Mouse (Mus musculus) cerebellum, adult 11-12 months (tissue): ENCODE results near the gene Ccr5.
"Not testable (repeated sequence)": the region's sequence is repeated elsewhere in the genome, so short reads cannot be mapped to it uniquely, and the experiment has no call there.

Experiments used
- DNase-seq: peaks from one replicate; pipeline ENCODE4 v3.0.0; 2022

Gene Ccr5

DNA sequence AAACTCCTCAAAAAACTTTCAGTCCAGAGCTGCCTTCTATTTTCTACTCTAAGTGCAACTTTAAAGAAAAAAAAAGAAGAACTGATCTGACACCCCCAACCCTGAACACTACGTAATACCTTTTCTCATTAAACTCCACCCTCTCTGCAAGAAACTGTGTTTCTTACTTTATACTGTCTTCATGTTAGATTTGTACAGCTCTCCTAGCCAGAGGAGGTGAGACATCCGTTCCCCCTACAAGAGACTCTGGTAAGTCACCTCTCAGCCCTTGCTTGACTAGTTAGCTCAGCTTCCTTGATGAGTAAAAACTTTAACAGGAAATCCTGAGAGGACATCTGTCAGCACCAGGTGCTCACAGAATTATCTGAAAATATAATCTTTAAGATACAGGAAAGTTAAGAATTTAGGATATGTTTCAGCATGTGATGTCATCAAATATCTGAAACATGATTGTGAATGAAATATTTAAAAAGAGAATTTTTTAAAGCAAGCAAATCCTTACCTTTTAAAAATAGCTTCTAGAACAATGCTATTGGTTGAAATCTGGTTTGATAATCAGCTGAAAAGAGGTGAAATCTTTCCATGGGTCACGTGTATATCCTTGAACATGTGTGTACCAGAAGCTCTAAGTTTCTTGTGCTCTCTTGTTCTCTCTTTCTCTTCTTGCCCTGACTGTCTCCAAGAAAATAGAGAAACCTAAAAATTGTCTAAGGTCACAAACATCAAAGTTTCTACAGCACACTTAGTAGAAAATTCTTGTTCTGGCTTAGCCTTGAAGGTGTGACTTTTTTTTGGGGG, at the start of gene Ccr5:
Gene Ccr5 (plus strand): TSS at position 157 of the 798 bp plus-strand sequence.
- no peak for DNase-seq

DNA sequence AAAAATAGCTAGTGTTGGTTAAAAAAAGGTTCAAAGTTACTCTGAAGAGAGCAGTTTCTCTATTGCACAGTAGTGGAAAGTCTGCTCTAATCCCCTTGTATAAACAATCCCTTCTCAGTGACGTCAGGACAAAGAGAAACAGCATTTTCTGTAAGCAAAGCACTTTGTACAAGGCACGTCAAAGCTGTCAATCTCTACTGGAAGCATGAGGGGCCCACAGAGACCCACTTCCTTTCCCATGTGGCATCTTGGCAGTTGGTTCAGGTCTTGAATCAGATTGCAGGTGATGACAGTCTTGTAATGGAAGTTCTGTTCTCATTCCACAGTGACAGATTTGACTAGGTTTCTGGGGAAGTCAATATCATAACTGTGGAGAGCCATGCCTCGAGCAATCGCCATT, 41.5 kb upstream of the Ccr5 start:
- DNase-seq = no peak

DNA sequence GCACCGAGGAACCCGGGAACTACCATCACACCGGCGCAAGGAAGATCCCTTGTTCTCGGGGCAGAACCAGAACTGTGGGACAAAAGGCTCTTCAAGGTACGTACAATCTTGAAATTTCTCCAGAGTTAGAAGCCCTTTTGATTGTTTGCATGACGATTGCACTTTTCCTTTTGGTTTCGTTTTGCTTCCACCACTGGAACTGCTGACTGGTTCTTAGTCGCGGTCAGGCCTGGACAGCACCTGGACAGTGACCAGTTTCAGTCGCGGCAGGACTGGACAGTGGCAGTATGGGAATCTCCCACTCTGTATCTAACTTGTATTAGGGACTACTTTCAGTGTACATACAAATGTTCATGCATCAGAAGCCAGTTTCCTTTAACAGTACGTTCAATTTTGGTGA, 40.9 kb upstream of the Ccr5 start:
- not testable (repeated sequence) for DNase-seq

DNA sequence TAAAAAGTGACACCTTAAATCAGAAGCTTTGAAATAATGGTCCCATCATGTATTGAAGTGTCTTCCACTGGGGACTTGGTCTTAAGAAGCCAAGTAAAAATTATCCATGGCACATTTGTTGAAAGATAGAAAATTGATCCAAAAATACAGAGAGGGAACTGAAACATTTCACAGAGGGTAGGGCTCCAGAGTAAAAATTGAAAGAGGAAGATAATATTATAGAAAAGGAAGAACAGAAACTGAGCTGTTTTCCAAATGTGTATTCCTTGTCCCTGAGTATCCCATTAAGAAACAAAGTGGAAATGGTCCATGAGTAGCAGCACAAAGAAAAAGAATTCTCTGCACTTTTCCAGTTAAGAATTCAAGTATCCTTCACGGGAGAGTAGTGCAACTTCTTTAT, 30.9 kb upstream of the Ccr5 start:
- DNase-seq = no peak

DNA sequence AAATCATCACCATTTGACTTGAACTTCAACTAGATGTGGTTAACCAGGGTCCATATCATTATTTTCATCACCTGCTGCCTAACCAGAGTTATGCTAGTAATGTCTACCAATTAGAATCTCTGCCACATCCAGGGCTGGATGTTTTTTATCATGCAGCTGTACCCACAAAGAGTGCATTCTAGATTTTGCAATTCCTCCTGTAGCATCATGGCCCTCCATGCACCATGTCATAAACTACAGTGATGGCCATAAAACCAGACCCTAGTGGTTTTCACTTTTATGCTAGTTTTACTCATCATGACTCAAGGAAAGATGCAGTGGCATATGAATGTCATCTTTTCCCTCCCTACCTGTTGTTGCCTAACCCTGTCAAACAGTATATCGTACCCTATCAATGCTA, 22.2 kb upstream of the Ccr5 start:
- no peak for DNase-seq

DNA sequence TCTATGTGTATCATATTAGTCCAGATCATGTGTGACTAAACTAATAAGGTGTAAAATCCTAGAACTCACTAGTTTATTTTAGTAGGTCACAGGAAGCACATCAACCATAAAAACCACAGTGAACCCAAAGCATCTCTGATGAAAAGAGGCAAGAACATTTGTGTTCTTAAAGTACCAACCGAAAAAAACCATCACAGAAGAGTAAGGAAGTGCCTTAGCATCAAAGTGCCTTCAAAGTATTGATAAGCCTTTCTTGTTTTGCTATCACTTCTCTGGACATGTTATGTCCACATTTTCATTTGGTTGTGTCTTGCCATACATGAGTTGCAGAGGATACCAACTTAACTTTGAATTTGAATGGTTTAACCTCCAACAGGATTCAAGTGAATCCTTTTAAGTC, 21.0 kb upstream of the Ccr5 start:
- DNase-seq = no peak

DNA sequence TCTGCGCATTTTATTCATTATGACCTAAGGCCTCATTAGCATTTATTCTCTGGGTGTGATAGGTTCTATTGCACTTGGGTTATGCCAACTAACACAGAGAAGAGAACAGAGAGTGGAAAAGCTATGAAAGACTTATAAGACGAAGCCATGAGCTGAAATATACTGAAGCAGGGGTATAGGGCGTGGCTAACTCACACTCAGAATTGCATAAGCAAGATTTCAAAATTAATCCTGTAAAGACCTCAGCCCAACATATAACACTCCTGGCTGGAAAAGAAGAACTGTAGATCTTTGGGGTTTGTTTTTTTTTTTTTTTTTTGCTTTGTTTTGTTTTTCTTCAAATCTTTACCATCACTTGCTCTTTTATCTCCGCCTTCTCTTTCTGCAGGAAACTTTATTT, 19.6 kb upstream of the Ccr5 start, which contains the start of gene Ccr2:
Gene Ccr2 (plus strand): TSS at position 228 of the 400 bp plus-strand sequence.
- DNase-seq = no peak

DNA sequence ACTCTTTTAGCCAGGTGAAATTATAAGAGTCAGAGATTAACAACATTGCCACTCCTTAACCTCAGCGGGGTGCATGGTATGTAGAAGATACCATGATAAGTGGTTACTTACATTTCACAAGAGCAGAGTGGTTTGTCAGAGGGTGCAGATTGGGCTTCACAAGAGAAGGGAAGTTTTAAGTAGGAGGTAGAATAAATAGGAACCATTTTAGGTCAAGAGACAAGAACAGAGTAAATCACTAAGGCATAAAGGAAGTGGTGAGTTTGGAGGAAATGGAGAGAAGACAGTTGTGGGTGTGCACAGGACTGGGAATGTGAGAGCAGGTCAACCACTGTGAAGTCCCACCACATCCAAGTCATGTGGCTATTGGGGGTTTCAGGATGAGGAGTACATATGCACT, 18.1 kb upstream of the Ccr5 start:
- no peak for DNase-seq

DNA sequence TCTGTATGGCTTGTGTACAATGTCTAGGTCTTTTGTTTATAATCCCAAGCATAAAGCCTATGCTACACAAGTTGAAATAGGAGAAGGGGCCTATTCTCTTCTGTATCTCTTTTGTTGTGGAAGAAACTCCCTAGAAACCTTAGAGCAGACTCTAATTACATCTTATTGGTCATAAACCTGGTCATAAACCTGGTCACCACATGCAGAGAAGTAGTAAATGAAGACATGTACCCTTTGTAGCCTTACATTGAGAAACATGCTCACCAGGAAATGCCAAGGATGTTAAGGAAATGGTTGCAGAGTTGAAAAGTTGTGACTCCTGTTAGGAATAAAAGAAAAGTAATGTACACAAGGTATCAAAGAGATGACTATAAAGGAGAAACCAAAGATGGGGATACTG, 16.1 kb upstream of the Ccr5 start:
- no peak for DNase-seq

DNA sequence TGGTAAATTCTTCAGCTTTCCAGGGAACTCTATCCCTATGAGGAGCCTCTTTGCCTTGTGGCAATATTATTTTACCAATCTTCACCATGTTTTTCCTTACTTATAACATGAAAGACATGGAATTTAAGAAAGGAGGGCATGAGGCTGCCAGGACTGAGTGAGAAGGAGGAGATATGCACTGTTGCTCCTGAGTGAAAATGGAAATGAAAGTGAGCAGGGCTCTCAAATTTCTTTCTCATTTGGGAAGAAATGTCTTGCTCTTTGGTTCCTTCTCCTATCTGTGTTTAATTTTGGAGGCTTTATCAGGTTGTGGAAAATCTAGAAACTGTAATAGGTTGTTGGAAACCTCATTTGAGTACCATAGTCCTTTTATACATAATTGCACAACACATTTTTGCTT, 14.1 kb upstream of the Ccr5 start:
- DNase-seq = no peak

DNA sequence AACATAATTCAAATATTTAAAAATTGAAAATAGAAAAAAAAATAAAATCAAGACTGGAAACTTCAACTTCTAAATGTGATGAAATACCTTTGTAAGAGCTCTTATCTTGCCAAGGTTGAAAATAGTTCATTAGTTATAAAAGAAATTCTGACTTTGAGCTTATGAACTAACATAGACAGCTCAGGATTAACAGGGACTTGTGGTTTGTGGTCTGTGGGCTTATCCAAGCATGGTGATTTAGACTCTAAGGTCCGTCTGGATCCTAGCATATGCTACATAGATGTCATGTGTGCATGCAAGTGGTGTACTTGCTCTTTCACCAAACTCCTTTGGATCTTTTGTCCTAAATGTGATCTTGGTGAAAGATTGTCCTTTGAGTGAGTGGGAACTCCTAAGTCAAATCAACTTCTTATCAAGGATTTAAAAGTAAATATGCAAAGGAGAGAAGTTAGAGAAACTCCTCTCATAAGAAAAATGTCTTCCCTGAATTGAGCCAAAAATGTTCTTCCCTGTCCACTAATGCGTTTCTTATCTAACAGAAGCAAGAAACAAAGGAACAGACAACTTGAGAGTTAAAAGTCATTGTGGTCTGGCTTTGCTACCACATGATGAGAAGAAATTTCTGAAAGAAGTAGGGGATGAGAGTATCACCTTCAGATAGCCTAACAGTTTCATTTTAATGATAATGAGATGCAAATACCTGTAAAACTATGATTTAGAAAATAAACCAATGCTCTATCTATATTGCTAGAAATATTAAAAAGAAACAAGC, 12.8 kb upstream of the Ccr5 start:
- DNase-seq = no peak

DNA sequence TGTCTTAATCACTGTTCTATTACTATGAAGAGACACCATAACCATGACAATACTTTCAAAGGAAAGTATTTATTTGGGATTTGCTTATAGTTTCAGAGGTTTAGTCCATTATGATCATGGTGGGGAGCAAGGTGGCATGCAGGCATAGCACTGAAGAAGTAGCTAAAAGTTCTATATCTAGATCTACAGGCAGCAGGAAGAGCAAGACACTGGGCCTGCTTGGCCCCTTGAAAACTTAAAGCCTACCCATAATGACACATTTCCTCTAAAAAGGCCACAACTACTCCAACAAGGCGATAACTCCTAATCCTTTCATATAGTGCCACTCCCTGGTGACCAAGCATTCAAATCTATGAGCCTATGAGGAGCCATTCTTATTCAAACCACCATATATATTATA, 9.3 kb upstream of the Ccr5 start:
- DNase-seq = no peak

DNA sequence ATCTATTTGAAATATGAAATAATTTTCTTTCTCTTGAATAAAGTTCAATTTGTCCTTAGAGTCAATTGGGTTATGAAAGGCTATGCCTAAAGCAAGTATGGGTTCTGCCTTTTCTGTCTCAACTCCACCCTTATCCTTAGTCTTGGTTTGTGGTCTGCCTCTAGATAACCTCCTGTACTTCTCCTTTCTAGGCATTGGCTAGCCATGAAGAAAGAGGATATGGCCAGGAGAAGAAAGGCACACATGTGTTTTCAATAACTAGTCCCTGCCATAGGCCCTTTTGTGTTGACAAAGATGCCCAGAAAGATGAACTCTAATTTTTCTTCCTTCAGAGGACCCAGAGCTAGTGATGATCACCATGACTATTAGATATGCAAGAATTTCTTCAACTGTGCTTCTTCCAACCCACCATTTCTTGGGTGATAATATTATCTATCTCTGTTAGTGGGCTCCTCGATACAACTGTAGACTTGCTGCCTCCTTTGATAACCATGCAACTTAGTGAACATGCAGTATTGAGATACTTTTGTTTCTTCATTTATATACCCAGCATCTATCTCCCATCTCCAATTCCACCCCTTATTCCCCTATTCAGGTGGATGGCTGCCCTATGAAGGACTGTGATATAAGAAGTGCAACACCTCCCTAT, 8.6 kb upstream of the Ccr5 start:
- DNase-seq = no peak

DNA sequence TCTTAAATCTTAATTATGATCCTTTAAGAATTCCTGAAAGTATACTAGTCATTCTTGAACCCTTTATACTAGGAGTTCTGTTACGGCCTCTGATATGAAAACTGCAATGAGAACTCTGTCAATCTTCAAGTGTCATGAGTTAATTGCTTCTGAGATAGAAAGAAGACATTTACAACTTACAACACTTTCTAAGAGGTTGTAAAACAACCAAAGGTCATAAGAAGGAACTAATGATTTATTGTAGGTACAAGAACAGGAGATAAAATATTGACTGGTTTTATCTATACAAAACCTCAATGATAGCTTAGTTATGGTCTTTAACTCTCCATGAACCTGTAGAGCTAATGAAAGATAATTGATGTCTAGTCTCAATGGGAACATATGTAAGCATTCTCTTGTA, 7.6 kb upstream of the Ccr5 start:
- DNase-seq = no peak

DNA sequence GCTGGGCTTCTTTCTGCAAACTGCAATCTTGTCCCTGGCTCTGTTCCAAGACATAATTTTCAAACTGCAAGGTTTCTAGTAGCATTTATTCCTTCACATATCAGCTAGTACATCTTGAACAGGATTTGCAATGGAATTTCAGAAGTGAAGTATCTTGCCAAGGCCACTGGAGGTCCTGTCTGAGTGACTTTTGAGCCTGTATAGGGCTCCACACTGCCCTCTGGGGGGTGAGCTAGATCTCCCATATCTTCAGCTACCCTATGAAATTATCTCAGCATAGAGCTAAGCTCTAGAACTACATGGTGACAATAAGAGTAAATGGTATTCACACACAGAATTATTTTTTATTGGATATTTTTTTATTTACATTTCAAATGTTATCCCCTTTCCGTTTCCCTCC, 2.9 kb upstream of the Ccr5 start:
- no peak for DNase-seq

DNA sequence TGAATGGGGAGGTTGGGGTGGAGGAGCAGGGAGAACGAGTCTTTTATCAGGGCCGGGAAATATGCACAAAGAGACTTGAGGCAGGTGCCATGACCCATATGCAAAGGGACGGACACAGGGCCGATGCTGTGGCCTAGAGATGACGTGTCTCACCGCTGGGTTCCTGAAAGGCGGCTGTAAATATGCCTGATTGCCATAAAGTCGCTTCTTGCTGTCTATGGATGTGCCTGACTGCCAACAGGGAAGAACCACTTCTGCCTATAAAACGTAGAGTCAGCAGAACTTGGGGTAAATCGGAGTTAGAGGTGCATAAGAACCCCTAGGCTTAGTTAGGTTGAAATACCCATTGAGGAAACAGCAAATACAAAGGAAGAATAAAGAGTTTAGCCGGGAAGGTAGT, 4.2 kb downstream of the Ccr5 start:
- DNase-seq = no peak

DNA sequence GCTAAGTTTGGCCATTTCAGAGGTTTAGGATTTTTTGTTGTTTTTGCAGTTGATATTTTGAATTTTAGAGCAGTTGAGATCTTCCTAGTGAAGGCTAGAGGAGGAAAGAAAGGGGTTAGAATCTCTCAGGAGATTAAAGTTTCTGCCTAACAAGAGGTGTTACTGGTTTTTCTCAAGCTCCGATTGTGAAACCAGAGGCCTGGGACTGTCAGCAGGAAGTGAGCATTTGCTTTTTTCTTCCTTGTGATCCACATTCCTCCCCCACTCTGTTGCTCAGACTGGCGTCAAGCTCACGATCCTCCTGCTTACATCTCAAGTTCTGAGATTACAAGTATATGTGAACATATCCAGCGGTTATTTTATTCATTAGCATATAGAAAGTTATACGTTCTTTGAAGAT, 5.0 kb downstream of the Ccr5 start:
- no peak for DNase-seq

DNA sequence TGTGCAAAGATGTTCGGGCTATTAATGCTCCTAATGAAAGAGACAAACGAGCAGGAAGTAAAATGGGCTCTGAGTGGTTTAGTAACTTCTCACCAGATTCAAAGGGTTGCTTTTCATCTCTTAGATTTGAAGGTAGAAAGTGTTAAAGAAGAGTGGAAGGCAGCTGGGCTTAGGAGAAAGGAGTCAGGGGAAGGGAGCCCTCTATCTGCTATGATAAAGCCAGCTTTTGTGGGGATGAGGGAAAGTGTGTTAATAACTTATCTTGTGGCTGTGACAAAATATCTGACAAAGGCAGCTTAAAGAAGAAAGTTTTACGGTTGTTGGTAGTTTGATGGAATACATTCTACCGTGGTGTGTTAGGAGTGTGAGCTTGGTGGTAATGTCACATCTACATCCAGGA, 6.1 kb downstream of the Ccr5 start:
- no peak for DNase-seq

DNA sequence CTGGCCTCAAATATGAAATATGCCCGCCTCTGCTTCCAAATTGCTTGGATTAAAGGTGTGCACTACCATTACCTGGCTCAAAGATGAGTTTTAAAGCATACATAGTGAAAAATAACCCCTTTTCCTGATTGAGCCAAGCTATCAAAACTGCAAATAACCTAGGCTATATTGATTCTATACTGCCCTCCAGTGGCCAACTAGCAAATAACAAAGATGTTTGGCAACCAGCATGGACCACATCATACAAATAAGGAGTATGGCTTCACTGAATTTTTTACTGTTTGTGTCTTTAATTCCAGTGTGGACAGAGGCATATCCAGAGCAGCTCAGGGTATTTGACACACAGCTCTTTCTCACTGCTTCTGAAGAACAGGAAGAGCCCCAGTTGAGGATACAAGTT, 7.0 kb downstream of the Ccr5 start:
- no peak for DNase-seq

DNA sequence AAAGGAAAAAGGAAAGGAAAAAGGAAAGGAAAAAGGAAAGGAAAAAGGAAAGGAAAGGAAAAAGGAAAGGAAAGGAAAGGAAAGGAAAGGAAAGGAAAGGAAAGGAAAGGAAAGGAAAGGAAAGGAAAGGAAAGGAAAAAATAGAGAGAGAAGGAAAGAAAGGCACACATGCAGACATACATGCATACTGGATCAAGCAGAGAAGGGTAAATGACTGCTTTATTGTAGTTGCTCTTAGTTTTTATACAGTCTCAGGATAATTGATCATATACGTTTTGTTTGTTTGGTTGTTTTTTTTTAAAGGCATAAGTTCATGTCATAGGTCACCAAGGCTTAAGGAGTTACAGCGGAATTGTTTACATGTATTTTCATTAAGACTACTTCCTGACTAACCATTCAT, 11.6 kb downstream of the Ccr5 start:
- not testable (repeated sequence) for DNase-seq

DNA sequence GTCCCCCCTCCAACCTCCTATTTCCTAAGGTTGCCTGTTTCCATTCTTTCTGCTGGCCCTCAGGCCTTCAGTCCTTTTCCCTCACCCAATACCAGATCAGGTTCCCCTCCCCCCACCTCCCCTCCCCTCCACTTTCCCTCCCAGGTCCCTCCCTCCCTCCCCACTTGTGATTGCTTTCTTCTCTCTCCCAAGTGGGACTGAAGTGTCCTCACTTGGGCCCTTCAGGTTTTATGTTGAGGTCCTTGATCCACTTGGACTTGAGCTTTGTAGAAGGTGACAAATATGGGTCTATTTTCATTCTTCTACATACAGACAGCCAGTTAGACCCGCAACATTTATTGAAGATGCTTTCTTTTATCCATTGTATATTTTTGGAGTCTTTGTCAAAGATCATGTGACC, 13.6 kb downstream of the Ccr5 start:
- not testable (repeated sequence) for DNase-seq

DNA sequence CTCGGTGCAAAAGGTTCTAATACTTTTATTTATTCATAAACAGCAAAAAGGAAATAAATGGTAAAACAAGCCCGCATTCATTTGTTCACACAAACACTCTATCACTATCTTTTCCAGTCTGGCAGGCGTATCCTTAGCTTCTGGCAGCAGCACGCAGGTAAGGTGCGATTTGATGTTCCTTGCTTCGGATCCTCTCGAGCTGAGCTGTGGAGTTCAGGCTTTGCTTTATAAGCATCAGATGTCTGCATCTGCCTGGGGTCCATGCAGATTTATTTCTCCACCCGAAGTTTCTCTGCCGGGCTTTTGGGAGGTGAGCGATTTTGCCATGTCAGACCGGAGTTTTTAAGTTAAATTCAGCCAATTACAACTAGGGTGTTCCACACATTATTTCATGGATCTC, 16.3 kb downstream of the Ccr5 start:
- no peak for DNase-seq

DNA sequence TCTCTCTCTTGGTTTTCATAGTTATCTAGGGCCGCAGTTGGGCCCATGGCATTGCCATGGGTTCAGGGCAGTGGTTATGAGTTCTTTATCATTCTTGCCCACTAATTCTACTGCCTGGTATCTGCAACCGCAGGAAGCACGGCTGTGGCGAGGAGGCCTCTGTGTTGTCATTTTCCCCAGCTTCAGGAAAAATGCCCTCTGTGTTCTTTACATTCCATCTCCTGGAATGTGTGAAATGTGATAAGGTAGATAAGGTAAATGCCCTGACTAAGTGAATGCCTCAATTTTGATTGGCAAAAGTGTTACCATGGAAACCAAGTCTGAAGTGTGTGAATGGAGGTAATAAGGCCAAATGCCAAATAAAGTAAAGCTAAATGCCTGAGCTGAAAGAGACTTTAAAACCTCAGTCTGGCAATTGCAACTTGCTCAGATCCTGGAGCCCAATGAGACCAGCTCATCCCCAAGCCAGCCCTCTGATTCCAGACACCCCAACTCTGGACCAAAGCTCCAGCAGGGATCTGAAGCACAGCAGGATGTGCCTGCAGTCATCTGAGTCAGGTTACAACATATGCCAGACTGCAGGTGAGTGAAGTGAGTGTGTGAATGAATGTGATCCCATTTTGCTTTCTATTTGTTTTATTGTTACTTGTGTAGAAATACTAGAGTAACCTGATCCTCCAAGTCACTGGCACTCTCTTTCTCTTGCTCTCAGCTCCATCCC, 16.9 kb downstream of the Ccr5 start:
- DNase-seq = no peak
